Mouse (Mus musculus): ENCODE measurements around the gene Slc43a1.

GRCm38 (mm10) chr2:84837817-84838592 lies 645 bp upstream of the Slc43a1 start:
- TF ChIP-seq POLR2A (IDR thresholded peaks at IDR 0.05; ENCODE audit: low read depth, low read length) (no peak), CTCF (conservative IDR thresholded peaks at IDR 0.05; ENCODE audit: insufficient read depth, insufficient read length, low read depth, low read length) (no peak)
